Mouse (Mus musculus) left cerebral cortex, adult 9 months (tissue): ENCODE measurements around the gene Epha1.

Source experiments
- DNase-seq, 2 experiments: peaks; one replicate each; pipeline ENCODE4 v3.0.0; 2022; ENCODE audit warnings: low spot score in 2 of 2

Gene Epha1

DNA sequence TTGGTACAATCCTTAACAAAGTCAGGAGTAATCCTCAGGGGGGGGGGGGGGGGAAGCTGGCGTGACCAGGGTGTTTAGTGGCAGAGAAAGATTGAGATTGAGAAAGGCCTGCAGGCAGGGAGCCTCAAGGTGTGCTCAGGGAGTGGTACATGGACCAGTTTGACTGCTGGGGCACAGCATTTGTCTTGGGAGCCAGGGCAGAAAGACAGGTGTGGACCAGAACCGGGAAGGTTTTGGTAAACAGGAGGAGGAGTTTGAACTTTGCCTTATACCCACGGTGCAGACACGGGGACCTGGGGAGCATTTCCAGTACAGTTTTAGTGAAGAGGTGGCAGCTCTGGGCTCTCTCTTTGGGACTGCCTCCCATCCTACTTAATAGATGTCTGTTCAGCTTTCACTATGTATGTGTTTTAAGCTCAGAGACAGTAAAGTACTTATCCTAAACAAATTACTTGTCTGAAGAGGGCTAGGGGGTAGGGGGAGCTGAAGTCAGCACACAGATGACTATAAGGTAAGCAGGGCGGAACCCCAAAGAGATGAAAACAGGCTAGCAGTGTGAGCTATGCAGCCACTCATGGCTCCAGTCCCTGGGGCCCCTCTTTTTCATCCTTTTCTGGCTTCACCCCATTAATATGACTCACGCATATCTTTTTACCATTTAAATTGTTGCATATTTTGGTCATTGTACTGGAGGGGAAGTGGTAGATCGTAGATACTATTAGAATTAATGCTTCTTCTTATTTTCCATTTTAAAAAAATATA, 782 bp upstream of the Epha1 start:
- DNase-seq, result no peak

DNA sequence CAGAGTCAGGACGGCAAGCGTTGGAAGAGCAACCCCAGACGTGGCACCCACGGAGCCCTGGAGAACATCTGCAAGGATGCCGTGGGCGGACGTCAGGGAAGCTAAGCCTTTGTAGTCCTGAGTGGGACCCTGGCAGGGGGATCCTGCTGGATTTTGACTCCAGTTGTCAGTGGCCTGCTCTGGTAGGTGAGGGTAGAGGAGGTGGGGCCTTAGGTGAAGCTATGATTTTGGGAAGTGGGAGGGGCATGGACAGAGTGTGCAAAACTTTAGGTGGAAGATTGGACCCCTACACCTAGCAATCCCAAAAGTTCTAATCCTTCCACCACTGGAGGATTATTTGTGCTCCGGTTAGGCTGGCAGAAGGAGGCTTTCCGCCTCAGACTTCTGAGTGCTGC, 650 bp downstream of the Epha1 start:
- DNase-seq, result no peak

DNA sequence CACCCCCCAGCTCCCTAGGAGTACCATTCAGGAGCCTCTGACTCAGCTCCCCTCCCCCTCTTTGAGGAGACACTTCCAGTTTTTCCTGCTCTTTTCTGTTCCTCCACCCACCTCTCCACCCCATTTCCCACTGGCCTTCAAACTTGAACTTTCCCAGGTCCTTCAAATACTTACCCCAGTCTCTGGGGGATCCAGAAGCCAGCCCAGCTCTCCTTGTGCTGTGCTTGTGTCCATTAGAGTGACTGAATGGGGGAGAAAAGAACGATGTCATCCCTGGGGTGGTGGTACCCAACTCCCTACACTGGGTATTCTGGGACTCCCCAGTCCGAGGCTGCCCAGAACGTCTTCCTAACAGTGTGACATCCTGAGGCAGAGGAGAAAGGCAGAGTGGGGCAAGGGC, 1.1 kb downstream of the Epha1 start:
- no peak for DNase-seq

DNA sequence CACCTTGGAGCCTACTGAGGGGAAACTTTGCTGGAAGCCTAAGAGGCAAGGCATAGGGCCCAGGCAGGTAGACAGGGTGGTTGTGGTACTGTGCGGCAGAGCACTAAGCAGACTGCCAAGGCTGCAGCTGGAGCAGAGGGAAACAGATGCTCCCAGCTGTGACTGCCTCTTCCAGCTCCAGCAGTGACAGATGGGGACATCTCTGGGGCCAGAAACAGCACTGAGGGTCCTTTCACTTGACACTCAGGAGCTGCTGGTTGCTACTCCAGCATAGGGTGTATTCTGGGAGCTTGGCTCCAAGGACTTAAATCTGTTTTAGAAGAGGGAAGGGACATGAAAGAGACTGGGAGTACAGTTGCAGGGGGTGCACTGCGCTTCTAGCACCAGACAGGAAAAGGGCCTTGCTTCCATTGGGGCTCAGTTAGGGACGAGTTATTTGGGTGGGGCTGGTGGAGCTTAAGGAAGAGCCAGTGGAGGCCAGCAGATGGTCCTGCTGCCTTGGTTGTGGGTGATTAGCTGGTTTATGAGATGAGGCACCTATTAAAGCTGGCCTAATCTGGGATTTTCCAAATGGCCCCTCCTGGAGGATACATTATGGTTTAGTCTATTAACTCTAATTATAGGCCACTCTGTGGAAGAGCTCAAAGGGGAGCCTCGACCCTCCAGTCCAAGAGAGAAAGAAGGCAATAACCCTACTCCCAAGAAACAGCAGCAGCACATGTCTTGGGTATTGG, 2.3 kb downstream of the Epha1 start:
- DNase-seq, result no peak

- DNase-seq, result no peak
These were observed 3.2 kb downstream of the Epha1 start for GRCm38 (mm10) chr6:42369870-42370269.

DNA sequence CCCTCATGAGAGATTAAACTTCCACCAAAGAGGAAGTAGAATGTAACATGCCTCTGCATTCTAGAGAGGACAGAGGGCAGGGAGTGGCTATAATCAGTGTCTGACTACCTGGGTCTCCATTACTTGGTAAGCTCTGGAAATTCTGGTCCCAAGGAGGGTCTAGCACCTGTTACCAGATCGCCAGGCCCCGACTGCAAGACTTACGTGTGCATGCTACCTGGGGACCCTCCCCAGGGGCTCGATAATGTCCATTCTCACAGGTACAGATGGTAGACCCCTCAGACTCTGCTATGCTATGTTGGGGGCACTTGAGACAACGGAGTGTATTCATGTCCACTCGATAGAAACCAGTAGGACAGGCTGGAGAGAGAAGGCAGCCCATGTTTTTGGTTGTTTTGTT, 7.9 kb downstream of the Epha1 start:
- DNase-seq, result no peak

GRCm38 (mm10) chr6:42364607-42365006, 8.5 kb downstream of the Epha1 start:
- DNase-seq, result no peak

DNA sequence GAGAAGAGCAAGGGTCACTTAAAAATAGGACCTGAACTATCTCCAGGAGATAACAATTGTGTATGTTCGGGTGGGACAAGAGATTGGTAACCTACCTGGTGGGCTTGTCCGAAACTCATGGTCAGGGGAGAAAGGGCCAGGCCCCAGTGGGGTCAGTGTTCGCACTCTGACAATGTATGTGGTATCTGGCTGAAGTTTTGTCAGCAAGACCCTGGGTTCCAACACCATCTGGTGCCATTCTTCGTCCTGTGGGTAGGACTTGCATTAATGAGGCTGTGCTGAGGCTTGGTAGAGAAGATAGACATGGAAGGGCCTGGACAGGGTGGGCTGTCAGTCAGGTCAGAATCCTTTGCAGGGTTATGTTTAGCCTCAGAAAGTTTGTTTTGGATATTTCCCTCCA, 9.0 kb downstream of the Epha1 start:
- DNase-seq, result no peak

- no peak for DNase-seq
These were observed 10.1 kb downstream of the Epha1 start for GRCm38 (mm10) chr6:42362974-42363373.

DNA sequence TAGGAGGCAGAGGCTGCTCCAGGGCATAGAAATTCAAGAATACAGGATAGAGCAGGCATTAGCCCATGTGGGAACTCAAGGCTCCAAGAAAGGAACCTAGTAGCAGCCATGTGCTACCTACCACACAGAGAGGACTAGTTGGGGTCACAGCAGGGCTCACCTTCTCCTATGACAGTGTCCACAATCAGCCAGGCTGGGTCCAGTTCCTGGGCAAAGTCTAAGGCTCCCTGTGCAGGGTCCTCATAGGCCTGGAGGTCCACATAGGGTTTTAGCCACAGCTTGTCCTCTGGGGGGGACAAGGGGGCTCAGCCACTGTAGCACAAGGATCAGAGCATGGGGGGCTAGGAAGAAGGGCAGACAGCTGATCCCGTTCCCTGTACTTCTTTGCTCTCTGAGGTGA, 10.6 kb downstream of the Epha1 start:
- no peak for DNase-seq

- no peak for DNase-seq
These were observed 11.0 kb downstream of the Epha1 start for GRCm38 (mm10) chr6:42362074-42362473.

GRCm38 (mm10) chr6:42361041-42361895, 11.8 kb downstream of the Epha1 start:
- DNase-seq, result no peak

- no peak for DNase-seq
These were observed 12.7 kb downstream of the Epha1 start for GRCm38 (mm10) chr6:42360231-42360840.

DNA sequence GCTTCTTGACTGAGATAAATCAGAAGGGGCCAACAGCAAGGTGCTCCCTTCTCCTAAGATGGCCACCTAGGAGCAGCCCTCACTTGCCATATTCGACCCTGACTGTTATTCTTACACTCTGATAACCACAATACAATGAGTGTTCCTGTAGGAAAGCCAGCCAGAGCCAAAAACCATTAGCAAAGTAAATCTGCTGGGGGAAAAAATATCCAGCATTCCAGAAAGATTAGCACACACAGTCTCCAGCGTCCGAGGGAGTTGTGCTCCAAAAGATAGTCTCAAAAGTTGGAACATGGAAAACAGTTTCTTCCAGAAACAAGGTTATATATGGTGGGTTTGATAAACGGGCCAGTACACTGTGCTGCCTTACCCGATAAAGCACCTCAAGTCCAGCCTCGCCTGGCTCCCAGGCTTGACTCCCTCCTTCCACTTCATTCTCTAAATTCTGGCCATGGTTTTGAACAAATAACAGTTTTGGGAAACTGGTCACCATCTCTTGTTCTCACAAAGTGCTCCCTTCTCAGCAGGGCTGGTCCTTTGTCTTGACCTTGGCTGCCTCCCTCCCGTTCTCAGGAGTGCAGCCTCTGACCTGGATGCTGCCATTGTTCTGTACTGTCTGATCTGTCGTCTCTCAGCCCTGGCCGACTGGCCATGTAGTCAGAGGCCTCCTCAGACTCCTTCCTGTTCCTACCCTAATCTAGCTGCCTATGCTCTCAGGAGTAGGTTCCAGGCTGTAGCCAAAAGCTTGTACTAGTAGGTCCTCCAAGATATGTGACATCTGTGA, 13.5 kb downstream of the Epha1 start:
- no peak for DNase-seq

DNA sequence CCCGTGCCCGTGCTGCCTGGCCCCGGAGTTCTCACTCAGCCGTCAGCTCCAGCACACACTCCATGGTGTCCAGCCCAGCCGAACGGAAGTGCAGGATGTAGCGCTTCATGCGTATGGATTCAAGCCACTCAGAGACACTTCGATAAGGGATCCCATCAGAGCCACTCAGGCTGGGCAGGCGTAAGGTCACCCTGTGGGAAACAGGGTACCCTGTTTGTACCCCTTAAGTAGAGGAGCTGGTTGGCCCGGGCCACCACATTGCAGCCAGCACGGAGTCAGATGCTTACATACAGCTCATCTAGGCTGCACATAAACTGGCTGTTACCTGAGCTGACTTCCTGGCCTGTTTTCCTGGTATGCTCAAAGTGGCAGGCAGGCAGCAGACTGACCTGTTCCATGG, 14.2 kb downstream of the Epha1 start:
- no peak for DNase-seq

DNA sequence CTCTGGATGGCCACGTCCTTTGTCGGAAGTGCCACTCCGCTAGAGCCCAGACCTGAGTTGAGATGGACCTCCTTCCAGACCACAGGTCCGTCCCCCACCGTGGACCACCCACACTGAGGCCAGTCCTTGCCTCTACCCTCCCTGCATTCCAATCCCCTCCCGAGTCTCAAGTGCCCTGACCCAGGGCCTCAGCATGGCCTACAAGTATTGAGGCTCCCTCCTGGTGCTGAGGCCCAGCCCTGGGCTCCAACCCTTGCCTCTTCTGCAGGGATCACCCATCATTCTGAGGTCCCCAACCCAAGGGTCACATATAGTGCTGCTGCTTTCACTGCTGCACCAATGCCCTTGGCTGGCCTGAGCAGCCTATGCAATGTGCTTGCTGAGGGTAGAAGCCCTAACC, 15.2 kb downstream of the Epha1 start:
- no peak for DNase-seq

GRCm38 (mm10) chr6:42356913-42357312, 16.2 kb downstream of the Epha1 start:
- DNase-seq, result no peak

GRCm38 (mm10) chr6:42355794-42356600, 17.1 kb downstream of the Epha1 start:
- DNase-seq, result no peak

- no peak for DNase-seq
These were observed 17.7 kb downstream of the Epha1 start for GRCm38 (mm10) chr6:42355366-42355765.
